Mouse (Mus musculus): ENCODE measurements around the gene Axdnd1. TPM values are rescaled to one million over a fixed set of nuclear protein-coding genes. Genes with fewer than 3 reads are reported as not detected.
A peak's percentile ranks its signal among the peaks of the same experiment; 100 is the strongest.

The Axdnd1 gene
- 1 to 10 TPM; 5.3 to 8.7 TPM for total RNA-seq (2021)
- long read RNA-seq, experiment 1, partial matches to known transcripts, result 0 of 1 reads
- long read RNA-seq, experiment 1, other reads (novel, unspliced or antisense), result 1 of 1 reads
- long read RNA-seq, experiment 2, partial matches to known transcripts, result 1 of 1 reads
- long read RNA-seq, experiment 2, other reads (novel, unspliced or antisense), result 0 of 1 reads

DNA sequence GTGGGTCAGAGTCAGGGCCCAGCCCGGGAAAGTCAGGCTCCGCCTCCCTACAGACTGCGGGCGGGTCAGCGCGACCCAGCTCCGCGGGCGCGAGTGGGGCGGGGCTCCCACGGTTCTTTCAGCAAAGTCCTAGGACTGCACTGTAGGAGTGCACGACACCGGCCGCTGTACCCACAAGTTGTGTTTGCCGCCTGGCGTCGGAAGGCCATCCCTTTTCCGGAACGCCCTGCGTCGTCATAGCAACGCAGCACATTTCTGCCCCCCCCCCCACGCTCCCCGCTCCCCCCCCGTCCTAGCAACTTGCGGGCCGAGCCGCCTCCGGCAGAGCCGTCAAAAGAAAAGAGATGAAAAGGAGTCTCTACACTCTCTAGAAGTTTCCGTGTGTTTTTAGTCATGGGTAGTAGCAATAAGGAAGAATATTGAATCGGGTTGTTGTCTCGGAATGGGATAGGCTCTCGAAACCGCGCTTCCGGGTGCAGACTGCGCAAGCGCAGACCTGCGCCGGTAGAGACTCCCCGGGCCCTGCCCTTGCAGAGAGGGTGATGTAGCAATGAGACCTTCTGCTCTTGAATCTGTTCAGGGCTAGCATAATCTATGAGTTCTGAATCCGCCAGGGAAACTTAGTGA lies at the start of gene Axdnd1:
Gene Axdnd1, minus strand, starts transcription at position 489 of the 627 bp plus-strand sequence.
- peak; percentile 82 to 83 for DNase-seq (ENCODE audit: low spot score in 2 of 2)

DNA sequence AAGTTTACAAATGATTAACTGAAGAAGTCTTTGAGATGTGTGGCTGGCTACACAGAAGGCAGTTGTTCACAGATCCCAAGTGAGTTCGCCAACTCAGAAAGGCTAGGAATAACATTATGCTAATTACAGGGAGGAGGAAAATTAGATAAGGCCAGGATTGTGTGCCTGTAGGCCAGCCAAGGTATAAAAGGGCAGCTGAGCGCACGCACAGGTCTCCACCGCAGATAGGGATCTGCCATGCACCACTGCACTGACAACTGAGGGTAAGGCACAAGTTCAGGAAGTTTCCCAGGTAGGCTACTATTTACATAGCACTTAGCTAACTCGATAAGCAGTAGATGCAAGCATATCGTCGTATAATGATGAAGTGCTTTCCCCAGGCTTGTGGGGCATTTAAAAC lies 49.6 kb upstream of the Axdnd1 start:
- no peak for DNase-seq (ENCODE audit: low spot score in 2 of 2)

DNA sequence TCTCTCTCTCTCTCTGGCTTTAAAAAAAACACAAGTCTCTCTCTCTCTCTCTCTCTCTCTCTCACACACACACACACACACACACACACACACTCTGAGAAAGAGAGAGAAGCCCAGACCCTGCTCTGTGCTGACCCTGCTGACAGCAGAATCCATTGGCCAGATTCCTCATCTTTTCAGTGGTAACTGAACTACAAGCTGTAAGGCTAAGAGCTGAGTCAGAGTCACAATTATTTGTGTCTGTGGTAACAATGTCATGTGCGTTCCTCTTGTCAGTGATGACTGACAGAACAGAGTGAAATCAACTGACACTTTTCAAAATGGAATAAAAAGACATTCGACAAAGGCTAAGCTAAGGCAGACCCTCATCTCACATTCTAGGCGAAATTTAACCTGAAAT lies 47.6 kb upstream of the Axdnd1 start:
- DNase-seq (ENCODE audit: low spot score in 2 of 2), result no peak

DNA sequence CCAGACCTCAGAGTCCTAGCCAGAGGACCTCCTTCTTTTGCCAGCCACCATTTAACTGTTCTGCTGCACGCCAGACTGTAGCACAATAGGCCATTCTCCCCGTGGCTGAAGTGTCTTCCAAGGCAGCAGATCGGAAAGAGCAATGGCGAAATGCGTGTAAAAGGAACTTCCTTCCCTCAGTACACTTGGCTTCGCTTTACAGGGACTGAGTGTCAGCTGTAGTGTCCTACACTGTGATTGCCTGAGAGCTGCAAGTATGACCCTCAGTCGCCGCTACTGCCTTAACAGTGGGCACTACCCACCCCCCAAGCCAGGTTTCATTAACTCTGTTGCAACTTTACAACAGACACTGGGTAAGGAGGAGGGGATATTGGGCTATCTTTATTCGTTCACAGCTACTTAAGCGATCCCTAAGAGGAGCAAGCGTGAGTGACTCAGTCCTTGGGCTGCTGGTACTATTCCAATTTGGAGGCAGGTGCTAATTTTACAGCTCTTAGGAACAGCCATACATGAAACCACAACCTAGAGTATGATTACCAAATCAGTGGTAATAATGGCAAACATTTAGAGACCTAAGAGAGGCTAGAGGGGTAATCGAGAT lies 46.8 kb upstream of the Axdnd1 start:
- DNase-seq (ENCODE audit: low spot score in 2 of 2), result peak in 1 of 2 experiments; percentile 18

- DNase-seq (ENCODE audit: low spot score in 2 of 2), result no peak
Observed at GRCm38 (mm10) chr1:156464963-156465362, 44.0 kb upstream of the Axdnd1 start.

DNA sequence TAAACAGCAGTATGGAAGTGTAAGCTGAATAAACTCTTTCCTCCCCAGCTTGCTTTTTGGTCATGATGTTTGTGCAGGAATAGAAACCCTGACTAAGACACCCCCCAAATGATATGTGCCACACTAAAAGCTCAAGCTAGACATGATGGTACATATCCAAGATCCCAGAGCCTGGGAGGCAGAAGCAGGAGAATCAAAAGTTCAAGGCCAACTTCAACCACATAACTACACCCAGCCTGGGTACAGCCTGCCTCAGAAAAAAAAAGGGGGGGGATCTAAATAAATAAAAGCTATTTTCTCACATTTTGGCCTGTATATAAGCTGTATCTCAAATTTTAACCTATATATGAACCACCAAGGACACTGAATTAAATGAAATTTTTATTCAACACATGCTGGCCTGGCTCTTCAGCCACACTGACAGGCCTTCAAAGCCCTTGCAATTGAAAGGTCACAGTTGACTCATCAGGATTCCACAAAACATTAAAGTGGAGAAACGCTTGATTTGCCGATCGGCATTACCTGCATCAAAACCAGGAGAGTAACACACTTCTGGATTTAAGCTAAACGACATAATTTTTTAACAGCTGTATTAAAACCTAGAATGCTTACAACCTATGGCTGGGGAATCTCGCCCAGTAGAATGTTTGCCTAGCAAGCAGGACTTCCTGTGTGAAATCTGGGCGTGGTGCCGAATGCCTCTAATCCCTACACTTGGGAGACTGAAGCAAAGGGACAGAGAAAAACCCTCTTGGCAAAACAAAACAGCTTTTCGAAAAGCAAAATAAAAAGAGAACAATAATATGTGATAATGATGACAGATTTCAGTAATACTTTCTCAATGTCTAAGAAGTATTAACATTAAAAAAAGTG lies 43.3 kb upstream of the Axdnd1 start:
- no peak for DNase-seq (ENCODE audit: low spot score in 2 of 2)

- DNase-seq (ENCODE audit: low spot score in 2 of 2), result no peak
Observed at GRCm38 (mm10) chr1:156462273-156462991, 41.5 kb upstream of the Axdnd1 start.

GRCm38 (mm10) chr1:156461036-156461435 lies 40.1 kb upstream of the Axdnd1 start:
- DNase-seq (ENCODE audit: low spot score in 2 of 2), result no peak

- DNase-seq (ENCODE audit: low spot score in 2 of 2), result no peak
Observed at GRCm38 (mm10) chr1:156460216-156460615, 39.3 kb upstream of the Axdnd1 start.

DNA sequence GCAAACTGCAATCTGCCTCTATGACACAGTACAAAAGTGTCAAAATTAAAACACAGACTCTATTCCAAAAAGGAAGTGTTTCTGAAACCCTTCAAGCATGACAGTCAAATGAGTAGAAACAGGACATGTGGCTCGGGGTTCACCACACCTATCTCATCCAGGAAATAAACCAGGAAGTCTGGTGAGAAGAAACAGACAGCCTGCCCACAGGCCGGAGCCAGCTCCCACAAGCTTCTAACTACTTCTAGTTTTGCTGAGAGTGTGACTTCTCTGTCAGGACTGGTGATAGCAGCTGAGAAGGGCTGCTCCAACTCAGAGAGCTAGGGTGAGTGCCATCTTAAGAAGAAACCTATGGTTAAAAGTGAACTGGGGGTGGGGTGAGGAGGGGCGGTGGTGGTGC lies 38.7 kb upstream of the Axdnd1 start:
- DNase-seq (ENCODE audit: low spot score in 2 of 2), result no peak

DNA sequence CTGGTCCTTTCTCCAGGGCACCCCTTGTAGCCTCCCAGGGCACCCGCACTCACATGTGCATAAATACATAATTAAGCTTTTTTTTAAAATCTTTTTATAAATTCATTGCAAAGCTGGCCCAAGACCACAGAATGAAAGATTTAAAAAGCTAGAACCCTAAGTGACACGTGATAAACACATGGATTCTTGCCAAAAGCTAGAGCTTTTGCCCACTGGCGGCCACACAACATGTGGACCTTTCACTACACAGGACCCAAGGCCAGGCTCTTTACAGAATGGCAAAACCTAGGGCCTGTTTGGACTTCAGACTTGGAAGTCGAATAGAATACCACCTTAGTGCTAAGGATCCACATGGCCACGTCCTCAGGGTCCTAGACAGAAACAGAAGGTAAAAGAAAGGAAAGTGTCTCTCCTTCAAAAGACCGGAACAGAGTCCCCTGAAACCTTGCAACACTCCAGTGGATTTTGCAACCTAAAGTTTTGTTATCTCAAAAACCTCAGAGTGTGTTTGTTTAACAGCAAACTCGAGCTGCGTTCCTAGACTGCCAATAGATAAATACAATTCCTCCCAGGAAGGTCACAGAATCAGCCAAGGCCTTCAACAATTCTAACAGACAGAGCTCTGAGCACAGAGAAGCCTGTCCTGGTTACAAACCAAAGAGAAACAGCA lies 37.6 kb upstream of the Axdnd1 start:
- no peak for DNase-seq (ENCODE audit: low spot score in 2 of 2)

GRCm38 (mm10) chr1:156455005-156455758 lies 34.2 kb upstream of the Axdnd1 start:
- no peak for DNase-seq (ENCODE audit: low spot score in 2 of 2)

GRCm38 (mm10) chr1:156454384-156454783 lies 33.4 kb upstream of the Axdnd1 start:
- DNase-seq (ENCODE audit: low spot score in 2 of 2), result no peak

DNA sequence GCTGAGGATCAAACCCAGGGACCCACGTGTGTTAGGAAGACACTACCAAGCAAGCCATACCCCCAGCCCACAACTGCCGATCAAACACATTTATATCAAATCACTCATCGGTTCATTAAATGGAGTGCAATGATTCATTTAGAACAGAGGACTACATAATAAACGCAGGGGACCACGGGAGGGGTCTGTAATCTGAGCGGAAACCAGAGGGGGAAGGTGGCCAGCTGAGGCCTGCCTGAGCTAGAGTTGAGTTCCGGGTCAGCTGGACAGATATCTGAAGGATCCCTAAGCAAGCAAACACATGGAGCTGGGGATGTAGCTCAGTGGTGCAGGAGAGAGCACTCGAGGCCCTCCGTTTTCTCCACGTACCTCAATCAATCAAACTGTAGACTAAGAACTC lies 32.9 kb upstream of the Axdnd1 start:
- no peak for DNase-seq (ENCODE audit: low spot score in 2 of 2)

GRCm38 (mm10) chr1:156450478-156450877 lies 29.5 kb upstream of the Axdnd1 start:
- no peak for DNase-seq (ENCODE audit: low spot score in 2 of 2)

GRCm38 (mm10) chr1:156449691-156450090 lies 28.7 kb upstream of the Axdnd1 start:
- no peak for DNase-seq (ENCODE audit: low spot score in 2 of 2)

DNA sequence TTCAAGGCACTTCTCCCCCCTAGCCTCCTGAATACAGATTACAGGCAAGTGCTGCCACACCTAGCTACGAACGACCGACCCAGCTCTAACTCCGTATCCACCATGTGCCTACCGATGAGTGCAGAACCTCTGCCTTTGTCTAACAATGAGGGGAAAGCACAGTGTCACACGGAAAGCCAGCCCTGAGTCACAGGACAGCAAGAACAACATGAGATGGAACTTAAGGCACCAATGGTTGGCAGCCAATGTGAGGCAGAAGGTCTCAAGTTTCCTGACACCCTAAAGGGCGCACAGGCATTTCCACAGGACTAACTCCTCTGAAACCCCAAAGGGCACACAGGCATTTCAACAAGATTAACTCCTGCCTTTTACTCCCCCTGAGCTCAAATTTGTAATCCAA lies 28.1 kb upstream of the Axdnd1 start:
- DNase-seq (ENCODE audit: low spot score in 2 of 2), result no peak

DNA sequence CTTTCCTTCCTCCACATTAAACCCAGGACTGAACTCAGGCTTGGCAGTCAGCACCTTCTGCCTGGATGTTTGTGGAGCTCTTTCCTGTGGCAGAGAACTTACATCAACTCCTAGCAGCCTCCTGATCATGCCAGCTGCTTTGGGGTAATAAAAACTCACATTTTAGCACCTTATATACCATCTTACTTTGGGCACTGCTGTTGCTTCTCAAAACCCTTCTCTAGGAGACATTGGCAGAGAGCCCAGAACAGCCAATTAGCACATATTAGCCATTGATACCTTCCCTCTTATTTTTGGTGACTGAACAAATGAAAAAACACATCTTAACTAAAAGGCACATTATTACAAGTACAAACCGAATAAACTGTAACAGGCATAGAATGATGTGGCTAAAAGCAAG lies 24.1 kb upstream of the Axdnd1 start:
- DNase-seq (ENCODE audit: low spot score in 2 of 2), result no peak

- no peak for DNase-seq (ENCODE audit: low spot score in 2 of 2)
Observed at GRCm38 (mm10) chr1:156442776-156443175, 21.8 kb upstream of the Axdnd1 start.

DNA sequence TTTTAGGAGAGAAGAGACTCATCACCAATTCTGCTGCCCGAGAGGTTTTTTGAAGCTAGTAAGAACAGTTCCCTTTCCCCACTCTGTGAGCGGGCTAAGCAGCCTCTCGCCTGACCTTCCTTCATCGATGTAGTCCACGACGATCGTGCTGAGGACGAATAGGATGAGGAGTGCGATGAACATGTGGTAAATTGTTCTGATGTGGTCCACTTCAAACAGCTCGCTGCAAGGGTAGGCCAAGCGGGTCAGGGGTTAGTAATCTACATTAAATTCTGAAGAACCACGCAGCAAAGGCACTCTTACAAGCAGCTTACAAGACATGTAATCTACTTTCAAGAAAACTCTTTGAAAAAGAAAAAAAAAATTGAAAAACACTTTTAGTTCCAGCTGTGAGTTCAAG lies 21.3 kb upstream of the Axdnd1 start:
- no peak for DNase-seq (ENCODE audit: low spot score in 2 of 2)

All from adrenal gland, adult 18-20 months (tissue).